Mouse (Mus musculus): ENCODE results near the gene H3f3b. TPM values are rescaled to one million over a fixed set of nuclear protein-coding genes. Genes with fewer than 3 reads are reported as not detected.

The H3f3b gene
- total RNA-seq, 4 experiments from 2014 or later: 45.7 to 88.7 (median 59.5) TPM

DNA sequence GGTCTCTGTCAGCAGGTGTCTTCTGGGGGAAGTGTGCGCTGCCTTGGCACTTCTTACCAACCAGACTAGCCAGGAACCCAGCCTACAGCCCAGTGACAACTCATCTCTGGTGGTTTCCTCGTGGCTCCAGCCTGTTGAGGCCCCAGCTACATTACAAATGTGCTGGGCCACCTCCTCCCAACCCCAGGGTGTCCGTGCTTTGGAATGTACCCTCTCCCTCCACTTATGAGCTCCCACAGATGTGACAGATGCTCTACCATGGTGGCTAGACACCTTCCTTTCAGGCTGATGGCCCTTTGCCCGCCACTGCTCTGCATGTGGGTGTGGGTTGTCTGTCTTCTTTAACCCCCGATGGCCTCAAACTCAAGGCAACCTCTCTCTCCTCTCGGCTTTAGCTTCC, 26.0 kb downstream of the H3f3b start:
- no peak for DNase-seq (ENCODE audit: low spot score in 2 of 2)

DNA sequence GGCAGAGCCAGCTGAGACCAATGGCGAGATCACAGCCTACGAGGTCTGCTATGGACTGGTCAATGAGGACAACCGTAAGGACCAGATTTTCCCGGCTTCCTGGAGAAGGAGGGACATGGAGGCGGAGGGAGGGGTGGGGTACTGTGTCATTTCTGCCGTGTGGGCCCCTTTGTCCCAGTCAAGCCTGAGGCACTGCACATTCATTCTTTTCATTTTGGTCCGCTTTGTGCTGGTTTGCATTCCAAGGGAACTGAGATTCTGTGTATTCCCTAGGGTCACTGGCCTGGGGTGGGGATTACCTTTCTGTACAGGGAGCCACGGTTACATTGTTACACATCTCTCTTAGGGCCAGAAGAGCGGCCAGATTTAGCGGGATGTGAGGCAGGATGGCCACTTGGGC, 27.2 kb downstream of the H3f3b start:
- no peak for DNase-seq (ENCODE audit: low spot score in 2 of 2)

DNA sequence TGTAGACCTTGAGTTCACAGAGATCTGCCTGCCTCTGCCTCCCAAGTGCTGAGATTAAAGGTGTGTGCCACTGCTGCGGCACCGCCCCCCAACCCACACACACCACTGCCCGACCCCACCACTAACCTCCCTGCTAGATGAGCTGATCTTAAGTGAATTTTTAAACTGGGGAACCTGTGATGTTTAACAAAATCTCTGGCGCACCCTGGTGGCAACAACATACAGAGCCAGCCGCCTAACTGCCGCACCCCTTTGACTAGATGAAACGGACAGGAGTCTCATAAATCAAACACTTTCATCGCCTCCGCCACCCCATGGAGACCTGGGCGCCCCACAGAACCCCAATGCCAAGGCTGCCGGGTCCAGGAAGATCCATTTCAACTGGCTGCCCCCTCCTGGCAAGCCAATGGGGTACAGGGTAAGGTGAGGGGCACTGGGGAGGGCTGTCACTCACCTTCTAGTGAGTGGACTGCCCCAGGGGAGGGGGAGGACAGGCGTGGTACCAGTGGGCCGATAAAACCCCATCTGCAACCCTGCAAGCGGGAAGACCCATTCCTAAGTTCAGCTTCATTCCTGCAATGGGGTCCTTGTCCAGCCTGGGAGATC, 28.1 kb downstream of the H3f3b start:
- DNase-seq (ENCODE audit: low spot score in 2 of 2): peak; percentile 42 to 57

- DNase-seq (ENCODE audit: low spot score in 2 of 2): no peak
These were observed 28.7 kb downstream of the H3f3b start for GRCm38 (mm10) chr11:115999027-115999426.

GRCm38 (mm10) chr11:115997662-115998061, 30.1 kb downstream of the H3f3b start:
- DNase-seq (ENCODE audit: low spot score in 2 of 2): no peak

GRCm38 (mm10) chr11:115997047-115997446, 30.7 kb downstream of the H3f3b start:
- DNase-seq (ENCODE audit: low spot score in 2 of 2): no peak

DNA sequence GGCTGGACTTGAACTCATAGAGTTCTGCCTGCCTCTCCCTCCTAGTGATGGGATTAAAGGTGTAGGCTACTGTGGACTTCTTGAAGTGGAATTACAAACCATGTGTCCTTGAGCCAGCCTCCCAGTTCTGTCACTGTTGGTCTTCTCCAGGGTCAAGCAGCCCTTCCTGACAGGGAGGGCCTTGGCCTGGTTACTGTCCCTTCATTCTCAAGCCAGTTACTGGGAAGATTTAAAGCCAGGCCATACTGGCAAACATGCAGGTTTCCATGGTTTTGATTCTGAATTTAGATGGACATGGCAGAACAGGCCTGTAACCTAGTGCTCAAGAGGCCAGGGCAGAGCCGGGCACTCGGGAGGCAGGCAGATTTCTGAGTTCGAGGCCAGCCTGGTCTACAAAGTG, 32.5 kb downstream of the H3f3b start:
- DNase-seq (ENCODE audit: low spot score in 2 of 2): no peak

DNA sequence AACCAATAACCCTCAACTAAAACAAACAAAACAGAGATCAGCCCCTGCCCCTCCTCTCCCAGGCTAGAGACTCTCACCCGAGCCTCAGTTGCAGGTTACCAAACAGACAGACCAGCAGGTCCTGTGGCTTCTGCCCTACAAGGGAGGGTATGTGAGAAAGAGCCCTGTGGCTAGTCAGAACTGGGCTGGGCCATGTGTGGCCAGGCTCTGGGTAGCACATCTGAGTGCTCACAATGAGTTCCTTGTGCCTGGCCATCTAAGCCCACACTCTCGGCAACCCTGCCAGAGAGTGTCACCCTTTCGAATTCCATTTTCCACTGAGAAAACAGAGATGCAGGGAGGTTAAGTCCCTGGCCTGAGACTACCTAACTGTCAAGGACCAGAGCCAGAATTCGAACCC, 35.7 kb downstream of the H3f3b start:
- no peak for DNase-seq (ENCODE audit: low spot score in 2 of 2)

DNA sequence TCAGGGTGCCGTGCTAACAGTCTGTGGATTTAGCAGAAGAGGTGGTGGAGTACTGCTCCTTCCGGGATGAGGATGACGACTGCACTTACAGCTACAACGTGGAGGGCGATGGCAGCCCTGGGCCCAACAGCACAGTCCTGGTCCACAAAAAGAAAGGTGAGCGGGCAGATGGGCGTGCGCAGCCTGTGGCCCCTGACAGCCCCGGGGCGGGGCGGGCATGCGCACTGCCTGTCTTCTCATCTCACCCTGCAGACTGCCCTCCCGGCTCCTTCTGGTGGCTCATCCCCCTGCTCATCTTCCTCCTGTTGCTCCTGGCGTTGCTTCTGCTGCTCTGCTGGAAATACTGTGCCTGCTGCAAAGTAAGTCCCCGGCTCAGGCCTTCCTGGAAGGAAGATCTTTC, 38.1 kb downstream of the H3f3b start:
- DNase-seq (ENCODE audit: low spot score in 2 of 2): no peak

GRCm38 (mm10) chr11:115983291-115983690, 44.5 kb downstream of the H3f3b start:
- no peak for DNase-seq (ENCODE audit: low spot score in 2 of 2)

DNA sequence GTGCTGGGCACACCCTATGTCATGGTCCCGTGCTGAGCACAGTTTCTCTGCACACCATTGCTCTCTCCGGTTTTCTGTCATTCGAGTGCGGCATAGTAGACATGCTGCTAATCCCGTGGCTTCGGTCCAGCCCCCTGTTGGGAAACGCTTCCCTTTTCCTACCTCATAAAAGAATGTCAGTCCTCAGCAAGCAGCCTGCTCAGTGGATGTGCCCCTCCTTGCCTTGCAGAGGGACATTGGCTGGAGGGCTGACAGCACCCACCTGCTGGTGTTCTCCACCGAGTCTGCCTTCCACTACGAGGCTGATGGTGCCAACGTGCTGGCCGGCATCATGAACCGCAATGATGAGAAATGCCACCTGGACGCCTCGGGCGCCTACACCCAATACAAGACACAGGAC, 45.3 kb downstream of the H3f3b start:
- no peak for DNase-seq (ENCODE audit: low spot score in 2 of 2)

DNA sequence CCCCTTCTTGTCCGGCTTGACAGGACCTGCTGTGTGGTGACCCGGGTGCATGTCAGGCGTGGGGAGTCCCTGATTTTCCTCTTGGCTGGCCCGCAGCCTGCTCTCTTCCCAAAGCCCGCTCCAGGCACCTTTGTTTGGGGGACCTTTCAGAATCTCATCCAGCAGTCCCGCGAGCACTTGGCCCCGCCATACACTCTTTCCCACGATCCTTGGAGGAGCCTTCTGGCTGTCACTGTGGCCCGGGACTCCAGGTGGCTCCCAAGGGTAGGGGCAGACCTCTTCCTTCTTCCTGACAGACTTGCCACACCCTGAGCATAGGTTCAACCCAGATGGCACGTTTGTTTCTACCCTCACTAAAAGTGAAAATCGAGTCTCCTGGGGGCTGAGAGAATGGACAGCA, 52.2 kb downstream of the H3f3b start:
- DNase-seq (ENCODE audit: low spot score in 2 of 2): no peak

DNA sequence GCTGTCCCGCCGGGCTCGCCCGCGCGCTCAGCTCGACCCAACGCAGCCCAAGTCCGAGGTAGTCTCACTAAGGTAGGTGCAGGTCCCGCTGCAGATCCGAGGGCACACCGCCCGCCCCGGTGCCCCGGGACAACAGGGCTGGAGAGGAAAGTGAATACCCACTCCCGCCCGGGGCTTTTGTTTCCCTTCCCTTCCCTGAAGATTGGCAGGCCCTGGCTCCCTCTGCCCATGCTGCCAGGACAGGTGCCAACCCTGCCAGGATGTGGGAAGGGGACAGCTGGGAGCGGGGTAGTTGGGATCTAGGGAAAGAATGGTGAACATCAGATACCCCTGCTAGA, 52.7 kb downstream of the H3f3b start:
- no peak for DNase-seq (ENCODE audit: low spot score in 2 of 2)

DNA sequence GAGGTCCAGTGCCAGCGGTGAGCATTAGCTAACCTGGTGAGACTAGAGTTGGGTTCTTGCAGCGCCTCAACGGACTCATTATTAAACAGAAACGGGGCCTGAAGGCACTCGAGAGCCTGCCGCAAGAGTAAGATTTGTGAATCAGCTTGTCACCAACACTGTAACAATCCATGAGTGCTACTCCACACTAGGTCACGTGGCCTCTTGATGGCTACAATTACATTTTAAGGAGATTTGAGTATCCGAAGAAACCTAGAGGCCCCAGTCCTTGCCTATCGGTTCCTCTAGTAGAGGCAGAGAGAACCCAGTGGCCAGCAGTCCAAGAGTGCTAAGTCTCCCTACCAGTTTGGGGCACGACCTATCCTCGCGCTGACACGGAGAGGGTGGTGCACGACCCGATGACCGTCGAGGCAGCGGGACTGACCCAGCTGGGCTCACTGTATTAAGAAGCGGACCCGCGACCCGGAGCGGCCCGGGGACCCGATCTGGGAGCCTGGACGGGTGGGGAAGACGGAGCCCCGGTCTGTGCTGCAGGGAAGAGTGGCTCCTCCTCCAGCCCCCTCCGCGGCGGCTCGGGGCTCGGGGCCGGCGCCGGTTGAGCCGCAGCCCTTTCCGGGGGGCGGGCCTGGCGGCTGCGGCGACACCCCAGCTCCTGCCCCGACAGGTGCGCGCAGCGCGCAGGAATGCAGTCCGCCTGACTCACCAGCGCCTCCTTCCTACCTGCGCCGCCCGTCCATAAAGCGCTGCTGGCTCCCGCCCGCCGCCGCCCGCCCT, 53.3 kb downstream of the H3f3b start, which contains the start of gene Itgb4:
Itgb4 (plus strand) TSS at position 401 of the 774 bp plus-strand sequence.
- no peak for DNase-seq (ENCODE audit: low spot score in 2 of 2)

Other genes with a start within 250 kb of the H3f3b start
- 10 to 100 TPM; 11.6 to 14.6 (median 12.3) TPM for gene Caskin2, start 214.3 kb downstream of the H3f3b start, total RNA-seq (2022)
- gene Tsen54, start 213.2 kb downstream of the H3f3b start, total RNA-seq (2022): 1 to 10 TPM; 4.8 to 7.2 (median 5.7) TPM
- gene Llgl2, start 203.9 kb downstream of the H3f3b start, total RNA-seq (2022): 10 to 100 TPM in 2 of 4 experiments, 1 to 10 TPM in 2; 6.6 to 20.8 (median 9.5) TPM
- not detected for gene Myo15b, start 169.6 kb downstream of the H3f3b start, total RNA-seq (2022)
- under 1 TPM in 3 of 4 experiments, not detected in 1; 0.61 to 0.88 (median 0.72) TPM for gene Smim5, start 128.0 kb downstream of the H3f3b start, total RNA-seq (2022)
- gene Smim6, start 115.9 kb downstream of the H3f3b start, total RNA-seq (2022): not detected
- gene Sap30bp, start 94.7 kb downstream of the H3f3b start, total RNA-seq (2022): 10 to 100 TPM in 2 of 4 experiments, 1 to 10 TPM in 2; 7.7 to 15.7 (median 9.7) TPM
- gene Recql5, start 94.5 kb downstream of the H3f3b start, total RNA-seq (2022): 1 to 10 TPM; 5.0 to 9.5 (median 6.5) TPM
- 1 to 10 TPM; 1.5 to 4.4 (median 3.1) TPM for gene Itgb4, start 53.3 kb downstream of the H3f3b start, total RNA-seq (2022)
- gene Galk1, start 15.2 kb downstream of the H3f3b start, total RNA-seq (2022): 1 to 10 TPM; 1.6 to 3.1 (median 2.7) TPM
- gene Unk, start 2.4 kb upstream of the H3f3b start, total RNA-seq (2022): 1 to 10 TPM; 4.3 to 6.8 (median 5.3) TPM
- under 1 TPM; 0.34 to 0.56 (median 0.46) TPM for gene Unc13d, start 50.0 kb upstream of the H3f3b start, total RNA-seq (2022)
- 10 to 100 TPM; 78.6 to 91.0 (median 90.1) TPM for gene Wbp2, start 59.0 kb upstream of the H3f3b start, total RNA-seq (2022)
- 1 to 10 TPM; 5.7 to 7.6 (median 6.3) TPM for gene Trim47, start 99.2 kb upstream of the H3f3b start, total RNA-seq (2022)
- 1 to 10 TPM; 3.4 to 4.5 (median 4.0) TPM for gene Trim65, start 103.2 kb upstream of the H3f3b start, total RNA-seq (2022)
- gene Mrpl38, start 110.9 kb upstream of the H3f3b start, total RNA-seq (2022): 10 to 100 TPM; 46.4 to 51.6 (median 50.3) TPM
- gene Fbf1, start 140.2 kb upstream of the H3f3b start, total RNA-seq (2022): 10 to 100 TPM in 2 of 4 experiments, 1 to 10 TPM in 2; 8.3 to 12.8 (median 10.0) TPM
- 10 to 100 TPM; 15.7 to 18.4 (median 17.2) TPM for gene Ten1, start 170.9 kb upstream of the H3f3b start, total RNA-seq (2022)
- 100 to 1,000 TPM in 2 of 4 experiments, 10 to 100 TPM in 2; 88.9 to 111 (median 97.2) TPM for gene Acox1, start 171.1 kb upstream of the H3f3b start, total RNA-seq (2022)
- under 1 TPM in 1 of 4 experiments, not detected in 3; 0.04 TPM for gene Evpl, start 210.1 kb upstream of the H3f3b start, total RNA-seq (2022)
- gene Srp68, start 246.3 kb upstream of the H3f3b start, total RNA-seq (2022): 10 to 100 TPM; 86.7 to 99.9 (median 90.8) TPM

Measured in gastrocnemius, adult 8-10 months (tissue).